ENCODE assay signal across 8 mouse cellular contexts in the genomic region with DNA sequence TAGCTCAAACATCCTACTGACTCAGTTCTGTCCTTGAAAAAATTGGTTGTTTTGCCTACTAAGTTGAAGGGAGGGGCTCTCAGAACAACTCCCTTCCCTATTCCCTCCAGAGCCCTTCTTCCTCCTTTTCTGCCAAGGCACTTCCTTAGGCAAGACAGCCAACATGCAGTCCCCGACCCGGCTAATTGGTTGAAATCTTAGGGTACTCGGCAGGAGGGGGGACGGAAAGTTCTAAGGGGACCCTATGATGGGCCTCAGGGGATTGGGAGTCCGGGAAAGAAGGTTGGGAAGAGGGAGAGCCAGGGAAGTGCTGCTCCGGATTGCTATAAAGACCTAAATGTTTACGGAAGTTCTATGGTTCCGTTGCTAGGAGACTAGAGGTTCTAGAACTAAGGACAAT. TPM values are rescaled to one million over a fixed set of nuclear protein-coding genes. Genes with fewer than 3 reads are reported as not detected.
DNase-seq lines count a peak whose midpoint lies in the region; ATAC-seq and TF ChIP-seq lines count a peak whose summit lies in the region.

No protein-coding gene starts in this region.

- peak; percentile 45 for DNase-seq in cerebellum, adult 8-10 months
- DNase-seq in cerebellum, postnatal 36 days, result no peak
- DNase-seq in ES-E14 (ENCODE audit: low read depth, low spot score), result no peak
- DNase-seq in liver, embryonic 13.5 days, result no peak
- no peak for DNase-seq in left cerebral cortex, adult 11 months (ENCODE audit: low spot score)
- no peak for DNase-seq in cerebellum, adult 11 months

- no peaks in the 10 kb centered on the region for H3K27me3 ChIP-seq in heart, embryonic 12.5 days (replicated peaks)
- no peaks in the 10 kb centered on the region for H3K27me3 ChIP-seq in liver, embryonic 13.5 days
- H3K27me3 ChIP-seq in neural tube, embryonic 14.5 days (ENCODE audit: control insufficient read depth, insufficient read depth, low read length), result no peaks in the 10 kb centered on the region

- H3K36me3 ChIP-seq in ES-E14 (ENCODE audit: control insufficient read depth, insufficient read depth, low read length, poor library complexity, severe bottlenecking), result peaks cover 22% of the 10 kb centered on the region
- H3K36me3 ChIP-seq in heart, embryonic 12.5 days, result peaks cover 27% of the 10 kb centered on the region
- peaks cover 28% of the 10 kb centered on the region for H3K36me3 ChIP-seq in liver, embryonic 13.5 days
- peaks cover 19% of the 10 kb centered on the region for H3K36me3 ChIP-seq in neural tube, embryonic 14.5 days (ENCODE audit: control insufficient read depth, insufficient read depth, low read length)

- WGBS in heart, embryonic 12.5 days, result 12% methylated on average over 8 of the region's 8 CpGs
- 4% methylated on average over 8 of the region's 8 CpGs for WGBS in liver, embryonic 13.5 days (ENCODE audit: insufficient replicate concordance)
- 11% methylated on average over 8 of the region's 8 CpGs for WGBS in neural tube, embryonic 14.5 days

- in situ Hi-C loops in ES-E14 (cut with MboI; ENCODE audit: low sequenced_read_pairs in 2 of 2, unreplicated experiment in 2 of 2), result no loop called here

- peak overlapping the region; percentile 83 for H3K4me2 ChIP-seq in heart, embryonic 12.5 days
- peak overlapping the region; percentile 81 for H3K4me2 ChIP-seq in liver, embryonic 13.5 days
- H3K4me2 ChIP-seq in neural tube, embryonic 14.5 days (ENCODE audit: low read depth, low read length), result peak overlapping the region; percentile 87

- peak overlapping the region; percentile 41 to 82 for H3K4me3 ChIP-seq in ES-E14 (ENCODE audit: insufficient read depth in 1 of 2, low read depth in 1 of 2, low read length in 2 of 2, poor library complexity in 1 of 2, severe bottlenecking in 1 of 2)
- peak overlapping the region; percentile 85 for H3K4me3 ChIP-seq in heart, embryonic 12.5 days
- H3K4me3 ChIP-seq in liver, embryonic 13.5 days (replicated peaks), result peak overlapping the region; percentile 87
- no peak overlapping the region; the same call in 1 of the 2 replicates for H3K4me3 ChIP-seq in neural tube, embryonic 14.5 days (ENCODE audit: low read depth, low read length)

- no peak overlapping the region for H3K27ac ChIP-seq in ES-E14 (ENCODE audit: insufficient read depth, low read depth, low read length, poor library complexity, severe bottlenecking)
- no peak overlapping the region for H3K27ac ChIP-seq in heart, embryonic 12.5 days (ENCODE audit: poor library complexity, severe bottlenecking)
- peak overlapping the region; percentile 50; the same call in 1 of the 2 replicates for H3K27ac ChIP-seq in liver, embryonic 13.5 days
- H3K27ac ChIP-seq in neural tube, embryonic 14.5 days (ENCODE audit: low read depth, low read length), result peak overlapping the region; percentile 96

- no peak for ATAC-seq in heart, embryonic 12.5 days (ENCODE audit: insufficient number of reproducible peaks, low FRiP score)
- ATAC-seq in liver, embryonic 13.5 days (ENCODE audit: low read depth), result no peak
- no peak for ATAC-seq in neural tube, embryonic 14.5 days (ENCODE audit: low read depth)

- peak overlapping the region; percentile 45; the same call in 1 of the 2 replicates for H3K9ac ChIP-seq in ES-E14 (ENCODE audit: insufficient read depth, low read depth, low read length, poor library complexity, severe bottlenecking)
- H3K9ac ChIP-seq in heart, embryonic 12.5 days, result peak overlapping the region; percentile 44; the same call in 1 of the 2 replicates
- H3K9ac ChIP-seq in liver, embryonic 13.5 days, result no peak overlapping the region; the same call in none of the 2 replicates
- H3K9ac ChIP-seq in neural tube, embryonic 14.5 days (replicated peaks; ENCODE audit: low read depth, low read length), result peak overlapping the region; percentile 80

- no peaks in the 10 kb centered on the region for H3K9me3 ChIP-seq in ES-E14 (ENCODE audit: control insufficient read depth, insufficient read depth, low read depth, low read length)
- H3K9me3 ChIP-seq in heart, embryonic 12.5 days (replicated peaks), result no peaks in the 10 kb centered on the region
- no peaks in the 10 kb centered on the region for H3K9me3 ChIP-seq in liver, embryonic 13.5 days (replicated peaks)
- no peaks in the 10 kb centered on the region for H3K9me3 ChIP-seq in neural tube, embryonic 14.5 days (ENCODE audit: control insufficient read depth, low read length)

- H3K4me1 ChIP-seq in ES-E14 (ENCODE audit: control insufficient read depth in 2 of 2, insufficient read depth in 2 of 2, low read length in 2 of 2, poor library complexity in 1 of 2), result peaks cover 0 to 8% of the 10 kb centered on the region in 2 experiments; a peak in 2 of 4 replicates
- H3K4me1 ChIP-seq in heart, embryonic 12.5 days (replicated peaks), result peaks cover 10% of the 10 kb centered on the region
- H3K4me1 ChIP-seq in liver, embryonic 13.5 days (replicated peaks), result peaks cover 38% of the 10 kb centered on the region
- 0 out of 2 replicates have a peak, but pooled peaks cover 8% of the 10 kb centered on the region for H3K4me1 ChIP-seq in neural tube, embryonic 14.5 days (ENCODE audit: control insufficient read depth, insufficient read depth, low read length)

TF ChIP-seq in ES-E14, 5 proteins besides CTCF, POLR2A, EP300 and RAD21:
- TF ChIP-seq ZC3H11A (IDR thresholded peaks at IDR 0.05; ENCODE audit: borderline replicate concordance, low read depth, low read length) (no peak), MAFK (IDR thresholded peaks at IDR 0.05; ENCODE audit: insufficient read depth, low read depth, low read length) (no peak), CHD2 (IDR thresholded peaks at IDR 0.05; ENCODE audit: low read depth, low read length) (no peak), HCFC1 (IDR thresholded peaks at IDR 0.05; ENCODE audit: borderline replicate concordance, insufficient read depth, low read length) (no peak), ZNF384 (IDR thresholded peaks at IDR 0.05; ENCODE audit: low read depth, low read length) (no peak)

RNA-seq across cellular contexts. Expression of a gene that starts 0.2 kb away (rescaled TPM):
- 106 and 122 TPM in 2 replicates for total RNA-seq in ES-E14 (2012; rRNA removed)
- 70.2 and 75.5 TPM in 2 replicates for polyA plus RNA-seq in heart, embryonic 12.5 days (2016; fragmentation: Nextera tagmentation; extraction: Ambion mirVana)
- polyA plus RNA-seq in liver, embryonic 13.5 days (2015; fragmentation: Nextera tagmentation; extraction: Ambion mirVana), result 50.7 and 55.5 TPM in 2 replicates
- 105 and 107 TPM in 2 replicates for polyA plus RNA-seq in neural tube, embryonic 14.5 days (2014; fragmentation: Nextera tagmentation; extraction: Ambion mirVana)

RNA-seq across cellular contexts. Expression of a gene that starts 0.4 kb away (rescaled TPM):
- 0.18 and 0.32 TPM in 2 replicates for total RNA-seq in ES-E14 (2012; rRNA removed)
- polyA plus RNA-seq in heart, embryonic 12.5 days (2016; fragmentation: Nextera tagmentation; extraction: Ambion mirVana), result 0.70 and 1.3 TPM in 2 replicates
- 0.37 and 0.65 TPM in 2 replicates for polyA plus RNA-seq in liver, embryonic 13.5 days (2015; fragmentation: Nextera tagmentation; extraction: Ambion mirVana)
- polyA plus RNA-seq in neural tube, embryonic 14.5 days (2014; fragmentation: Nextera tagmentation; extraction: Ambion mirVana), result 0.86 and 1.2 TPM in 2 replicates

RNA-seq across cellular contexts. Expression of a gene that starts 25.1 kb away (rescaled TPM):
- 0.80 and 2.0 TPM in 2 replicates for total RNA-seq in ES-E14 (2012; rRNA removed)
- 0.11 TPM in 1 of 2 replicates, not detected in the other for polyA plus RNA-seq in heart, embryonic 12.5 days (2016; fragmentation: Nextera tagmentation; extraction: Ambion mirVana)
- 0.06 and 0.09 TPM in 2 replicates for polyA plus RNA-seq in liver, embryonic 13.5 days (2015; fragmentation: Nextera tagmentation; extraction: Ambion mirVana)
- polyA plus RNA-seq in neural tube, embryonic 14.5 days (2014; fragmentation: Nextera tagmentation; extraction: Ambion mirVana), result 70.9 and 85.0 TPM in 2 replicates

RNA-seq across cellular contexts. Expression of a gene that starts 26.1 kb away (rescaled TPM):
- 1.0 and 2.0 TPM in 2 replicates for total RNA-seq in ES-E14 (2012; rRNA removed)
- not detected in 2 replicates for polyA plus RNA-seq in heart, embryonic 12.5 days (2016; fragmentation: Nextera tagmentation; extraction: Ambion mirVana)
- not detected in 2 replicates for polyA plus RNA-seq in liver, embryonic 13.5 days (2015; fragmentation: Nextera tagmentation; extraction: Ambion mirVana)
- 5.8 and 10.6 TPM in 2 replicates for polyA plus RNA-seq in neural tube, embryonic 14.5 days (2014; fragmentation: Nextera tagmentation; extraction: Ambion mirVana)

RNA-seq across cellular contexts. Expression of a gene that starts 38.9 kb away (rescaled TPM):
- total RNA-seq in ES-E14 (2012; rRNA removed), result 49.2 and 56.0 TPM in 2 replicates
- 12.0 TPM in 2 replicates for polyA plus RNA-seq in heart, embryonic 12.5 days (2016; fragmentation: Nextera tagmentation; extraction: Ambion mirVana)
- polyA plus RNA-seq in liver, embryonic 13.5 days (2015; fragmentation: Nextera tagmentation; extraction: Ambion mirVana), result 7.8 and 8.6 TPM in 2 replicates
- polyA plus RNA-seq in neural tube, embryonic 14.5 days (2014; fragmentation: Nextera tagmentation; extraction: Ambion mirVana), result 2.4 and 4.8 TPM in 2 replicates

Comparison
In these comparisons a context has a peak if more than half of its experiments do, and no peak if none do; other contexts are left out.
1. H3K27ac ChIP-seq: peak in liver, embryonic 13.5 days (single experiment) and neural tube, embryonic 14.5 days (single experiment); none in ES-E14 (single experiment) and heart, embryonic 12.5 days (single experiment).
2. RNA of a gene that starts 25.1 kb away (polyA plus RNA-seq): 70.9 to 85.0 TPM in neural tube, embryonic 14.5 days; 0.11 TPM in heart, embryonic 12.5 days and 0.06 to 0.09 TPM in liver, embryonic 13.5 days; every median in the first group is over 10 times any median in the second.
3. Peak in every context shown above with its lines, with median percentiles within 50 percentile points of each other: H3K4me2 ChIP-seq.